Mouse (Mus musculus): Measurements from ENCODE around the gene Rrp7a. TPM values are rescaled to one million over a fixed set of nuclear protein-coding genes. Genes with fewer than 3 reads are reported as not detected.

The Rrp7a gene
- total and polyA plus RNA-seq, 2 experiments from 2014 or later, result 74.4 to 207 TPM

GRCm38 (mm10) chr15:83095950-83096349, 26.7 kb downstream of the Rrp7a start:
- no peak overlapping the region for H3K4me2 ChIP-seq (ENCODE audit: low read depth, low read length)
- 37% methylated on average over 2 of the region's 2 CpGs for WGBS
- H3K36me3 ChIP-seq (ENCODE audit: insufficient read depth, low read length), result no peaks in the 10 kb centered on the region
- TF ChIP-seq CTCF (IDR thresholded peaks at IDR 0.05; ENCODE audit: low read depth), result peak; percentile 59
- H3K9me3 ChIP-seq (ENCODE audit: low read length), result no peaks in the 10 kb centered on the region
- no peak overlapping the region for H3K9ac ChIP-seq (replicated peaks; ENCODE audit: low read length)
- ATAC-seq (no peak), DNase-seq (ENCODE audit: low spot score) (no peak)
- H3K4me1 ChIP-seq (ENCODE audit: insufficient read depth, low read length), result 0 out of 2 replicates have a peak, but pooled peaks cover 6% of the 10 kb centered on the region
- no peaks in the 10 kb centered on the region for H3K27me3 ChIP-seq (ENCODE audit: insufficient read depth, low read length)
- H3K4me3 ChIP-seq (ENCODE audit: low read length), result no peak overlapping the region
- no peak overlapping the region for H3K27ac ChIP-seq

- TF ChIP-seq CTCF (IDR thresholded peaks at IDR 0.05; ENCODE audit: low read depth), result no peak
- no peak overlapping the region for H3K27ac ChIP-seq
- ATAC-seq (no peak), DNase-seq (ENCODE audit: low spot score) (no peak)
- H3K9me3 ChIP-seq (ENCODE audit: low read length), result no peaks in the 10 kb centered on the region
- peaks cover 7% of the 10 kb centered on the region; the same call in 1 of the 2 replicates for H3K4me1 ChIP-seq (ENCODE audit: insufficient read depth, low read length)
- H3K4me3 ChIP-seq (ENCODE audit: low read length), result no peak overlapping the region
- H3K9ac ChIP-seq (replicated peaks; ENCODE audit: low read length), result no peak overlapping the region
- H3K27me3 ChIP-seq (ENCODE audit: insufficient read depth, low read length), result no peaks in the 10 kb centered on the region
- WGBS, result 83% methylated on average over 2 of the region's 2 CpGs
- no peak overlapping the region for H3K4me2 ChIP-seq (ENCODE audit: low read depth, low read length)
- no peaks in the 10 kb centered on the region for H3K36me3 ChIP-seq (ENCODE audit: insufficient read depth, low read length)
These were observed 28.9 kb downstream of the Rrp7a start for GRCm38 (mm10) chr15:83093687-83094086.

GRCm38 (mm10) chr15:83090874-83091273, 31.7 kb downstream of the Rrp7a start:
- peaks cover 7% of the 10 kb centered on the region; the same call in 1 of the 2 replicates for H3K4me1 ChIP-seq (ENCODE audit: insufficient read depth, low read length)
- H3K4me2 ChIP-seq (ENCODE audit: low read depth, low read length), result no peak overlapping the region
- H3K27ac ChIP-seq, result no peak overlapping the region
- TF ChIP-seq CTCF (IDR thresholded peaks at IDR 0.05; ENCODE audit: low read depth), result no peak
- H3K9ac ChIP-seq (replicated peaks; ENCODE audit: low read length), result no peak overlapping the region
- no peaks in the 10 kb centered on the region; the same call in 1 of the 2 replicates for H3K27me3 ChIP-seq (ENCODE audit: insufficient read depth, low read length)
- no peak for DNase-seq (ENCODE audit: low spot score)
- ATAC-seq, result no peak
- H3K4me3 ChIP-seq (ENCODE audit: low read length), result no peak overlapping the region
- no peaks in the 10 kb centered on the region for H3K36me3 ChIP-seq (ENCODE audit: insufficient read depth, low read length)
- 48% methylated on average over 3 of the region's 3 CpGs for WGBS
- no peaks in the 10 kb centered on the region for H3K9me3 ChIP-seq (ENCODE audit: low read length)

DNA sequence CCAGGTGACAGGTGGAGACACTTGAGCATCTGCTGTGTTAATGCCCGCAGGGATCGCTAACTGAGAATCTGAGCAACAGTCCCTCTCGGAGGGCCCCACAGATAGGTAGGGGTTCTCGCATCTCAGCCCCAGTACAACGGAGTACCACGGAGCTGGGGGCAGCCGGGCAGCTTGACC, 33.3 kb downstream of the Rrp7a start, which contains the start of gene Serhl:
Gene Serhl, plus strand, starts transcription at position 78 of the 177 bp plus-strand sequence.
- Histone ChIP-seq H3K4me2 (ENCODE audit: low read depth, low read length) (peak within 1 kb of the TSS; percentile 33), H3K36me3 (ENCODE audit: insufficient read depth, low read length) (no peaks in the 10 kb centered on the region), H3K4me1 (ENCODE audit: insufficient read depth, low read length) (peaks cover 9% of the 10 kb centered on the region; the same call in 1 of the 2 replicates), H3K9me3 (ENCODE audit: low read length) (no peaks in the 10 kb centered on the region), H3K27ac (no peak within 1 kb of the TSS), H3K9ac (replicated peaks; ENCODE audit: low read length) (no peak within 1 kb of the TSS), H3K27me3 (ENCODE audit: insufficient read depth, low read length) (no peaks in the 10 kb centered on the region; the same call in 1 of the 2 replicates), H3K4me3 (ENCODE audit: low read length) (no peak within 1 kb of the TSS)
- WGBS, result 20% methylated on average over 7 of the region's 7 CpGs
- DNase-seq (ENCODE audit: low spot score) (no peak), ATAC-seq (no peak)
- no peak for TF ChIP-seq CTCF (IDR thresholded peaks at IDR 0.05; ENCODE audit: low read depth)

- no peaks in the 10 kb centered on the region for H3K9me3 ChIP-seq (ENCODE audit: low read length)
- DNase-seq (ENCODE audit: low spot score), result no peak
- peak overlapping the region; percentile 33 for H3K4me2 ChIP-seq (ENCODE audit: low read depth, low read length)
- H3K27me3 ChIP-seq (ENCODE audit: insufficient read depth, low read length), result no peaks in the 10 kb centered on the region; the same call in 1 of the 2 replicates
- no peak overlapping the region for H3K9ac ChIP-seq (replicated peaks; ENCODE audit: low read length)
- H3K36me3 ChIP-seq (ENCODE audit: insufficient read depth, low read length), result no peaks in the 10 kb centered on the region
- no peak overlapping the region for H3K4me3 ChIP-seq (ENCODE audit: low read length)
- TF ChIP-seq CTCF (IDR thresholded peaks at IDR 0.05; ENCODE audit: low read depth), result no peak
- no peak for ATAC-seq
- 10% methylated on average over 25 of the region's 27 CpGs for WGBS
- peaks cover 15% of the 10 kb centered on the region; the same call in 1 of the 2 replicates for H3K4me1 ChIP-seq (ENCODE audit: insufficient read depth, low read length)
- H3K27ac ChIP-seq, result no peak overlapping the region
These were observed 33.8 kb downstream of the Rrp7a start for GRCm38 (mm10) chr15:83088495-83089428.

DNA sequence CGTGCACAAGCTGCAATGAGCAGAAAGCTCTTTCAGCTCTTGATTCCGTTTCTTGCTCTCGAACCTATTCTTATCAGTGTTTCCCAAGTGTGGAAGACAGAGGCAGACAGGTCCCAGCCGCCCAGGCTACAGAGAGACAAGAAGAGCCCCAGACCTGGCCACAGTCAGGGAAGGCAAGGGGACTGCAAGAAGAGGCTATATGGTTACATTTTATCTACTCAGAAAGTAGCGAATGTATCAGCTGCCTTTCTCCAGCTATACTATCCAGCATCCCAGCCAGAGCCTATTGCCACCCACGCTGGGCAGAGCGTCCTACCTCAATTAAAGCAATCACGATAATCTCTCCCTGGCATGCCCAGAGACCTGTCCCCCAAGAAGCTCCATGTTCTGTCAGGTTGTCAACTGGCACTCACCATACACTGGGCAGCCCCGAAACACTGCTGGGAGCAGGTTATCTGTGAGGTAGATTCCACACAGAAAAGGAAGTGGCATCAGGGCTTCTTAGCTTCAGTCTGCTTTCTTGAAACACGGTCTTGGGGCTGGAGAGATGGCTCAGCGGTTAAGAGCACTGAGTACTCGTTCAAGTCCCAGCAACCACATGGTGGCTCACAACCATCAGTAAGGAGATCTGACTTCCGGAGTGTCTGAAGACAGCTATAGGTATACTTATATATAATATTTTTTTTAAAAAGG, 35.8 kb downstream of the Rrp7a start:
- no peak for TF ChIP-seq CTCF (IDR thresholded peaks at IDR 0.05; ENCODE audit: low read depth)
- no peaks in the 10 kb centered on the region for H3K36me3 ChIP-seq (ENCODE audit: insufficient read depth, low read length)
- H3K4me2 ChIP-seq (ENCODE audit: low read depth, low read length), result no peak overlapping the region
- DNase-seq (ENCODE audit: low spot score) (no peak), ATAC-seq (no peak)
- H3K9ac ChIP-seq (replicated peaks; ENCODE audit: low read length), result no peak overlapping the region
- H3K4me3 ChIP-seq (ENCODE audit: low read length), result no peak overlapping the region
- H3K9me3 ChIP-seq (ENCODE audit: low read length), result no peaks in the 10 kb centered on the region
- H3K27ac ChIP-seq, result no peak overlapping the region
- H3K27me3 ChIP-seq (ENCODE audit: insufficient read depth, low read length), result no peaks in the 10 kb centered on the region; the same call in 1 of the 2 replicates
- WGBS, result 85% methylated on average over 13 of the region's 13 CpGs
- peaks cover 15% of the 10 kb centered on the region; the same call in 1 of the 2 replicates for H3K4me1 ChIP-seq (ENCODE audit: insufficient read depth, low read length)
